Mouse (Mus musculus): ENCODE data around the gene Mak.

Gene Mak

GRCm38 (mm10) chr13:41079859-41080258 lies 353 bp upstream of the Mak start:
- in situ Hi-C loops (cut with MboI; ENCODE audit: low pct_unique_long_range_greater_than_20kb in 1 of 2, low sequenced_read_pairs in 2 of 2, unreplicated experiment in 1 of 2) = loop anchor here (10.0 to 25.0 kb wide), 2 partner anchors 155 to 482 kb away; no protein-coding TSS in a partner anchor

- in situ Hi-C loops (cut with MboI; ENCODE audit: low pct_unique_long_range_greater_than_20kb in 1 of 2, low sequenced_read_pairs in 2 of 2, unreplicated experiment in 1 of 2) = loop anchor here in 1 of 2 experiments (25.0 kb wide), 1 partner anchor 483 kb away; no protein-coding TSS in a partner anchor
Measured at GRCm38 (mm10) chr13:41078690-41079420, 651 bp downstream of the Mak start.

- in situ Hi-C loops (cut with MboI; ENCODE audit: low pct_unique_long_range_greater_than_20kb in 1 of 2, low sequenced_read_pairs in 2 of 2, unreplicated experiment in 1 of 2) = loop anchor here in 1 of 2 experiments (25.0 kb wide), 1 partner anchor 484 kb away; no protein-coding TSS in a partner anchor
Measured at GRCm38 (mm10) chr13:41077921-41078320, 1.6 kb downstream of the Mak start.

- in situ Hi-C loops (cut with MboI; ENCODE audit: low pct_unique_long_range_greater_than_20kb in 1 of 2, low sequenced_read_pairs in 2 of 2, unreplicated experiment in 1 of 2) = no loop called here
Measured at GRCm38 (mm10) chr13:41073819-41074218, 5.7 kb downstream of the Mak start.

- in situ Hi-C loops (cut with MboI; ENCODE audit: low pct_unique_long_range_greater_than_20kb in 1 of 2, low sequenced_read_pairs in 2 of 2, unreplicated experiment in 1 of 2) = no loop called here
Measured at GRCm38 (mm10) chr13:41071617-41072016, 7.9 kb downstream of the Mak start.

GRCm38 (mm10) chr13:41067618-41068017 lies 11.9 kb downstream of the Mak start:
- in situ Hi-C loops (cut with MboI; ENCODE audit: low pct_unique_long_range_greater_than_20kb in 1 of 2, low sequenced_read_pairs in 2 of 2, unreplicated experiment in 1 of 2) = no loop called here

GRCm38 (mm10) chr13:41051965-41052364 lies 27.5 kb downstream of the Mak start:
- in situ Hi-C loops (cut with MboI; ENCODE audit: low pct_unique_long_range_greater_than_20kb in 1 of 2, low sequenced_read_pairs in 2 of 2, unreplicated experiment in 1 of 2) = no loop called here

- in situ Hi-C loops (cut with MboI; ENCODE audit: low pct_unique_long_range_greater_than_20kb in 1 of 2, low sequenced_read_pairs in 2 of 2, unreplicated experiment in 1 of 2) = no loop called here
Measured at GRCm38 (mm10) chr13:41047280-41047679, 32.2 kb downstream of the Mak start.

- in situ Hi-C loops (cut with MboI; ENCODE audit: low pct_unique_long_range_greater_than_20kb in 1 of 2, low sequenced_read_pairs in 2 of 2, unreplicated experiment in 1 of 2) = no loop called here
Measured at GRCm38 (mm10) chr13:41045901-41046300, 33.6 kb downstream of the Mak start.

- in situ Hi-C loops (cut with MboI; ENCODE audit: low pct_unique_long_range_greater_than_20kb in 1 of 2, low sequenced_read_pairs in 2 of 2, unreplicated experiment in 1 of 2) = no loop called here
Measured at GRCm38 (mm10) chr13:41042511-41042910, 37.0 kb downstream of the Mak start.

GRCm38 (mm10) chr13:41030098-41030497 lies 49.4 kb downstream of the Mak start:
- in situ Hi-C loops (cut with MboI; ENCODE audit: low pct_unique_long_range_greater_than_20kb in 1 of 2, low sequenced_read_pairs in 2 of 2, unreplicated experiment in 1 of 2) = no loop called here

GRCm38 (mm10) chr13:41022099-41022498 lies 57.4 kb downstream of the Mak start:
- in situ Hi-C loops (cut with MboI; ENCODE audit: low pct_unique_long_range_greater_than_20kb in 1 of 2, low sequenced_read_pairs in 2 of 2, unreplicated experiment in 1 of 2) = loop anchor here in 1 of 2 experiments (25.0 kb wide), 1 partner anchor 215 kb away; the partner anchor contains the start of gene Smim13

- in situ Hi-C loops (cut with MboI; ENCODE audit: low pct_unique_long_range_greater_than_20kb in 1 of 2, low sequenced_read_pairs in 2 of 2, unreplicated experiment in 1 of 2) = loop anchor here in 1 of 2 experiments (25.0 kb wide), 1 partner anchor 216 kb away; the partner anchor contains the start of gene Smim13
Measured at GRCm38 (mm10) chr13:41021607-41022006, 57.9 kb downstream of the Mak start.

GRCm38 (mm10) chr13:41020494-41020893 lies 59.0 kb downstream of the Mak start:
- in situ Hi-C loops (cut with MboI; ENCODE audit: low pct_unique_long_range_greater_than_20kb in 1 of 2, low sequenced_read_pairs in 2 of 2, unreplicated experiment in 1 of 2) = loop anchor here in 1 of 2 experiments (25.0 kb wide), 1 partner anchor 217 kb away; the partner anchor contains the start of gene Smim13

GRCm38 (mm10) chr13:41018756-41019591 lies 60.5 kb downstream of the Mak start:
- in situ Hi-C loops (cut with MboI; ENCODE audit: low pct_unique_long_range_greater_than_20kb in 1 of 2, low sequenced_read_pairs in 2 of 2, unreplicated experiment in 1 of 2) = loop anchor here in 1 of 2 experiments (25.0 kb wide), 1 partner anchor 218 kb away; the partner anchor contains the start of gene Smim13

GRCm38 (mm10) chr13:41018236-41018635 lies 61.3 kb downstream of the Mak start:
- in situ Hi-C loops (cut with MboI; ENCODE audit: low pct_unique_long_range_greater_than_20kb in 1 of 2, low sequenced_read_pairs in 2 of 2, unreplicated experiment in 1 of 2) = loop anchor here in 1 of 2 experiments (25.0 kb wide), 1 partner anchor 219 kb away; the partner anchor contains the start of gene Smim13

GRCm38 (mm10) chr13:41017832-41018231 lies 61.7 kb downstream of the Mak start:
- in situ Hi-C loops (cut with MboI; ENCODE audit: low pct_unique_long_range_greater_than_20kb in 1 of 2, low sequenced_read_pairs in 2 of 2, unreplicated experiment in 1 of 2) = loop anchor here in 1 of 2 experiments (25.0 kb wide), 1 partner anchor 219 kb away; the partner anchor contains the start of gene Smim13

GRCm38 (mm10) chr13:41016797-41017405 lies 62.6 kb downstream of the Mak start:
- in situ Hi-C loops (cut with MboI; ENCODE audit: low pct_unique_long_range_greater_than_20kb in 1 of 2, low sequenced_read_pairs in 2 of 2, unreplicated experiment in 1 of 2) = loop anchor here in 1 of 2 experiments (25.0 kb wide), 1 partner anchor 220 kb away; the partner anchor contains the start of gene Smim13

Measured in mouse embryonic stem cell (cell line).